Mouse (Mus musculus) embryonic facial prominence, embryonic 14.5 days (tissue): ENCODE results near the gene Gm42906. TPM values are rescaled to one million over a fixed set of nuclear protein-coding genes. Genes with fewer than 3 reads are reported as not detected.

ENCODE experiments used
- ATAC-seq: fragments of 200-750 bp; cut with Nextera tagmentation; 2 replicates; pipeline ENCODE4 v1.8.0; 2017; ENCODE audit warnings: low read depth, moderate number of reproducible peaks, moderate TSS enrichment
- DNase-seq: peaks from one replicate; pipeline ENCODE4 v3.0.0-alpha.2; 2015; ENCODE audit warnings: low spot score
- H3K27ac ChIP-seq: fragments of 300-500 bp; sonication (generic); replicated peaks from 2 replicates; pipeline ENCODE4 v1.5.1; 2014; ENCODE audit warnings: low read depth, mild to moderate bottlenecking, low read length, moderate library complexity
- H3K27me3 ChIP-seq: fragments of 300-500 bp; sonication (generic); replicated peaks from 2 replicates; pipeline ENCODE4 v1.6.1; 2014; ENCODE audit warnings: low read length; ENCODE audit not compliant: control insufficient read depth, insufficient read depth
- H3K36me3 ChIP-seq: fragments of 300-500 bp; sonication (generic); 2 replicates; pipeline ENCODE4 v1.6.1; 2014; ENCODE audit warnings: low read length, mixed read lengths; ENCODE audit not compliant: control insufficient read depth, insufficient read depth
- H3K4me1 ChIP-seq: fragments of 300-500 bp; sonication (generic); 2 replicates; pipeline ENCODE4 v1.6.1; 2014; ENCODE audit warnings: antibody characterized with exemption, low read length; ENCODE audit not compliant: control insufficient read depth, insufficient read depth
- H3K4me2 ChIP-seq: fragments of 300-500 bp; sonication (generic); 2 replicates; pipeline ENCODE4 v1.6.1; 2014; ENCODE audit warnings: low read depth, mild to moderate bottlenecking, low read length, moderate library complexity, mixed read lengths
- H3K4me3 ChIP-seq: fragments of 300-500 bp; sonication (generic); 2 replicates; pipeline ENCODE4 v1.5.1; 2014; ENCODE audit warnings: low read depth, mild to moderate bottlenecking, low read length
- H3K9ac ChIP-seq: fragments of 300-500 bp; sonication (generic); 2 replicates; pipeline ENCODE4 v1.6.1; 2014; ENCODE audit warnings: low read depth, mild to moderate bottlenecking, low read length, moderate library complexity, mixed read lengths
- H3K9me3 ChIP-seq: fragments of 300-500 bp; sonication (generic); 2 replicates; pipeline ENCODE4 v1.6.1; 2016; ENCODE audit warnings: low read length; ENCODE audit not compliant: control insufficient read depth
- WGBS: fragments of 180-500 bp; shearing (Covaris S2); extraction: QIAGEN DNeasy Blood & Tissue Kit; methylation state at CpG from one replicate; pipeline ENCODE4 v1.1.7; 2014; 5-methylcytosine and 5-hydroxymethylcytosine counted together
- polyA plus RNA-seq: library from polyadenylated mRNA; unstranded; fragments of >200 nt; fragmentation: Nextera tagmentation; extraction: Ambion mirVana; gene quantifications from 2 replicates; pipeline ENCODE4 v1.2.1, GENCODE M21; 2014

The Gm42906 gene
- polyA plus RNA-seq, 1 experiment from 2014 or later: not detected

GRCm38 (mm10) chr5:151042911-151043310, 385.1 kb downstream of the Gm42906 start:
- Histone ChIP-seq H3K27ac (no peak overlapping the region), H3K36me3 (peaks cover 40% of the 10 kb centered on the region; the same call in 1 of the 2 replicates), H3K4me2 (no peak overlapping the region), H3K4me3 (no peak overlapping the region), H3K4me1 (peaks cover 5% of the 10 kb centered on the region; the same call in 1 of the 2 replicates), H3K9me3 (no peaks in the 10 kb centered on the region), H3K9ac (no peak overlapping the region), H3K27me3 (no peaks in the 10 kb centered on the region)
- DNase-seq: no peak
- no peak for ATAC-seq
- WGBS: 94% methylated on average over 5 of the region's 5 CpGs

DNA sequence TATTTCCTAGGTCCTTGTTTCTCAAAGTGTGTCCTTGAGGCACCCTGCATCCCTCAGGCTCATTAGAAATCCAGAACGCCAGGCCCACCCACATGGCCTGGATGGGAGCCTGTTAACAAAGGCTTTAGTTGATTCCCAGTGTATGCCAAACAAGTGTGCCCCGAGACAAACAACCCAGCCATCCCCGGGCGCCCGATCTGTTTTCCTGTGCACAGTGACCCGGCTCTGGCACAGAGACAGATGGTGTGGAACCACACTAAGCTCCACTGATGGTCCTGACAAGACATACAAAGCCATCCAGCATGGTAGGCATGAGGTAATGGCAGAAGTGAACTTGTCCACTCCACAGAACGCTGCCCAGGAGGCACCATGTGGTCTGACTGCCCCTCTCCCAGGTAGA, 390.1 kb downstream of the Gm42906 start:
- no peaks in the 10 kb centered on the region for H3K4me1 ChIP-seq
- H3K4me2 ChIP-seq: no peak overlapping the region
- no peak for DNase-seq
- 88% methylated on average over 7 of the region's 7 CpGs for WGBS
- H3K27me3 ChIP-seq: no peaks in the 10 kb centered on the region
- H3K36me3 ChIP-seq: peaks cover 23% of the 10 kb centered on the region; the same call in 1 of the 2 replicates
- no peak for ATAC-seq
- no peak overlapping the region for H3K27ac ChIP-seq
- no peaks in the 10 kb centered on the region; the same call in 1 of the 2 replicates for H3K9me3 ChIP-seq
- no peak overlapping the region for H3K4me3 ChIP-seq
- H3K9ac ChIP-seq: no peak overlapping the region

GRCm38 (mm10) chr5:151034715-151035512, 393.0 kb downstream of the Gm42906 start:
- DNase-seq (no peak), ATAC-seq (no peak)
- Histone ChIP-seq H3K4me1 (no peaks in the 10 kb centered on the region), H3K36me3 (peaks cover 10% of the 10 kb centered on the region; the same call in 1 of the 2 replicates), H3K9ac (no peak overlapping the region), H3K27ac (no peak overlapping the region), H3K4me3 (no peak overlapping the region), H3K27me3 (no peaks in the 10 kb centered on the region), H3K9me3 (no peaks in the 10 kb centered on the region; the same call in 1 of the 2 replicates), H3K4me2 (no peak overlapping the region)
- WGBS: 58% methylated on average over 9 of the region's 9 CpGs

DNA sequence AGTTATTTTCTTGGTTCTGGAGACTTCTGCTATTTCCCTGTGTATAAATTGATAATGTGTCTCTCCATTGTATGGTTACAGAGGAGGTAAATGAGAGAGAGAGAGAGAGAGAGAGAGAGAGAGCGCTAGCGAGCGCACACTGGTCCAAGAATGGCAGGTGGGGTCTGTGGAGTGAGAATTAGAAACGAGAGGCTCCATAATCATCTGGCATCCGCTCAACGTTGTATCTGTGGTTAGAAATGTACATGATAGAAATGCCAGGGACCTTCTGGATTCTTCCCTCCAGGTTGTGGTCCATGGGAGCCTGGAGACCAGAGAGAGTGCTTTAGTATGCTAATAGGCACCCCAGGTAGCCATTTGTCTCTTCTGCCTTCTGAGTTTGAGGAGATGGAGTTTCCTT, 399.1 kb downstream of the Gm42906 start:
- WGBS: 73% methylated on average over 6 of the region's 6 CpGs
- H3K36me3 ChIP-seq: no peaks in the 10 kb centered on the region
- ATAC-seq (no peak), DNase-seq (no peak)
- no peaks in the 10 kb centered on the region; the same call in 1 of the 2 replicates for H3K9me3 ChIP-seq
- no peaks in the 10 kb centered on the region for H3K27me3 ChIP-seq
- no peak overlapping the region for H3K27ac ChIP-seq
- no peak overlapping the region for H3K4me3 ChIP-seq
- H3K4me1 ChIP-seq: no peaks in the 10 kb centered on the region
- H3K4me2 ChIP-seq: no peak overlapping the region
- H3K9ac ChIP-seq: no peak overlapping the region

GRCm38 (mm10) chr5:151027171-151027570, 400.8 kb downstream of the Gm42906 start:
- H3K27me3 ChIP-seq: no peaks in the 10 kb centered on the region
- H3K4me1 ChIP-seq: peaks cover 15% of the 10 kb centered on the region
- no peak overlapping the region for H3K4me3 ChIP-seq
- 33% methylated on average over 7 of the region's 7 CpGs for WGBS
- no peaks in the 10 kb centered on the region for H3K9me3 ChIP-seq
- no peak overlapping the region for H3K9ac ChIP-seq
- ATAC-seq (peak; percentile 72), DNase-seq (peak; percentile 55)
- H3K27ac ChIP-seq: no peak overlapping the region
- no peaks in the 10 kb centered on the region for H3K36me3 ChIP-seq
- H3K4me2 ChIP-seq: no peak overlapping the region

DNA sequence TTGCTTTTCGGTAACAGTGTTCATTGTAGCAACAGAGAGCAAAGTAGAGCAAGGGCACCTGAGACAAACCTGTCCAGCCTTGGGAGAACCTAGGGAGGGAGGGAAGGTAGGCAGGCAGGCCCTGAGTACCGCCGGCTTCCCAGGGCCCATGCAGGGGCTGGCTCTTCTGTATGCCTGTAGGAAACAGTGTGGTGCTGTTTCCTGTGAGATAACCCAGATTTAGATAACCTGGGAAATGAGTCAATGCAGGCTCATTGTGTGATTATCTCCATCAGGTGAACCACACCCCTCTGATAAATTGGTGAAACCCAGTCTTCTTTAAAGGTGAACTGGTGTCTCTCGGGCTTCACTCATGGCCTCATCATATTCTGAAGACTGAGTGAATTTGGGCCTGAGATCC, 401.9 kb downstream of the Gm42906 start:
- Histone ChIP-seq H3K4me2 (no peak overlapping the region), H3K27me3 (no peaks in the 10 kb centered on the region), H3K9me3 (no peaks in the 10 kb centered on the region), H3K9ac (no peak overlapping the region), H3K27ac (no peak overlapping the region), H3K4me3 (no peak overlapping the region), H3K4me1 (peaks cover 15% of the 10 kb centered on the region), H3K36me3 (no peaks in the 10 kb centered on the region)
- no peak for DNase-seq
- 86% methylated on average over 4 of the region's 4 CpGs for WGBS
- ATAC-seq: no peak

DNA sequence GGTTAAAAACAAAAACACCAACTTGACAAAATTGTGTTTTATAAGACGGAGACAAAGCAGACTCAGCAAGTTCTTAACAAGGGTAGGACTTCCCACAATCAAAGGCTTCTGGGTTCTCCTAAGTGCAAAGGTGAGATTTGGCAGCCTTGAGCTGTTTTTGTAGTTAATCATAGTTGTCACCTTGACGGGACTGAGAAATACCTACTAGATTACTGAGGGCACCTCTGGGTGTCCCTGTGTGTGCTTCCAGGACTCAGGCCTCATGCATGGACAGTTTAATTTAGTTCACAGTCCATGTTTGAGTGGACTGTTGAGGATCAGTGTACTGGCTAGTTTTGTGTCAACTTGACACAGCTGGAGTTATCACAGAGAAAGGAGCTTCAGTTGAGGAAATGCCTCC, 403.5 kb downstream of the Gm42906 start:
- DNase-seq: no peak
- 67% methylated on average over 2 of the region's 2 CpGs for WGBS
- H3K4me1 ChIP-seq: peaks cover 15% of the 10 kb centered on the region

GRCm38 (mm10) chr5:151023461-151023860, 404.5 kb downstream of the Gm42906 start:
- Histone ChIP-seq H3K9me3 (no peaks in the 10 kb centered on the region), H3K36me3 (no peaks in the 10 kb centered on the region), H3K4me2 (peak overlapping the region; percentile 33), H3K9ac (no peak overlapping the region), H3K4me1 (peaks cover 15% of the 10 kb centered on the region), H3K27me3 (no peaks in the 10 kb centered on the region), H3K27ac (peak overlapping the region; percentile 45), H3K4me3 (no peak overlapping the region)
- ATAC-seq (peak; percentile 86), DNase-seq (peak; percentile 91)
- 3% methylated on average over 8 of the region's 8 CpGs for WGBS

More for the DNA sequence above, 403.5 kb downstream of the Gm42906 start:
- Histone ChIP-seq H3K4me2 (no peak overlapping the region), H3K9me3 (no peaks in the 10 kb centered on the region), H3K27ac (no peak overlapping the region), H3K4me3 (no peak overlapping the region), H3K36me3 (no peaks in the 10 kb centered on the region), H3K27me3 (no peaks in the 10 kb centered on the region), H3K9ac (no peak overlapping the region)
- ATAC-seq: no peak

GRCm38 (mm10) chr5:151022939-151023338, 405.0 kb downstream of the Gm42906 start:
- peak overlapping the region; percentile 45; the same call in 1 of the 2 replicates for H3K27ac ChIP-seq
- H3K27me3 ChIP-seq: no peaks in the 10 kb centered on the region
- H3K4me1 ChIP-seq: peaks cover 15% of the 10 kb centered on the region
- no peak overlapping the region for H3K9ac ChIP-seq
- no peaks in the 10 kb centered on the region for H3K9me3 ChIP-seq
- no peaks in the 10 kb centered on the region for H3K36me3 ChIP-seq
- no peak overlapping the region for H3K4me3 ChIP-seq
- WGBS: 16% methylated on average over 1 of the region's 1 CpGs
- ATAC-seq: peak; percentile 15; the same call in 1 of the 2 replicates
- H3K4me2 ChIP-seq: peak overlapping the region; percentile 33
- DNase-seq: no peak
